Mouse (Mus musculus) kidney, adult 9 months (tissue): Measurements from ENCODE around the gene 6030408B16Rik.

Experiments used
- DNase-seq: peaks from one replicate; pipeline ENCODE4 v3.0.0; 2022

Gene 6030408B16Rik

DNA sequence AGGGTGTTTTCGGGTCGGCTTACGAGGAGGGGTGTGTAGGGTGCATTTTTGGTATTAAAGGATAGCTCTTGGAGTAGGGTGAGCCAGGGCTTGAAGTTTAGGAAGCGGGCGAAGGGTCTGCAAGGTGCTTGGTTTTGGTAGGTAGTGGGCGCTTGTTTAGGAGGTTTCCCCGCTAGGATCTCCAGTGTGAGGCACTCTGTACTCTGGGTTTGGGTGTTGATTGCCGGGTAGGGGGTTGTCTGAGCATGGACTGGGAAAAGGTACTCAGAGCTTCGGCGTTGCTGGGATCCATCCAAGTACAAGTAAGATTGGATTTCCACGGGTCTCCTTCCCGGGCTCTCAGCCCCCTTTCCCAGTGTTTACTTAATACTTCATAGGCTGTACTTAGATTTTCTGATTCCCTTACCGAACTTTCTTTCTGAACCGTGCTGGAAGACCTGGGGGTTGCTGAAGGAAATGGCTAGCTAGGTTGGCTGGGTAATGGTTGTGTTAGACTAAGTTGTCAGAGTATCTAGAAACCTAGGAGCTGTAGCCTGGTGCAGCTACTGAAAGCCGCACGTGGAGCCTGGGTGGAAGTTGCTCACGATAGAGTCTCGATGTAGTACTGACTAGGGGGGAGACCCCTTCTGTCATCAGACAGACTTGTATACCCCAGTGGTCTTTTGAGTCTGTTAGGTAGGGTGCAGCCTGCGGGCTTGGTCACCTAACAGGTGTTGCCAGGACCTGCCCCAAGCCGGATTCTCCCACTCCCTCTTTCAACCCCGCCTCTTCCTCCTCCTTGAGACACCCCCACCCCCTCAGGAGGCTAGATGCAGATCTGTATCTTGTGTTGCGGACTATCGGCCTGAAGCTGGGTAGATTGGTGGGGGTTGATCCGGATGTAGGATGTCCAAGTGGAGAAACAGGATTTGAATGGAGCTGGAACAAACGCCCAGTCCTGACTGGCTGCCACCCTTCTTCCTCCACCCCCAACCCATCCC is 25.7 kb upstream of the 6030408B16Rik start:
- peak; percentile 54 for DNase-seq

DNA sequence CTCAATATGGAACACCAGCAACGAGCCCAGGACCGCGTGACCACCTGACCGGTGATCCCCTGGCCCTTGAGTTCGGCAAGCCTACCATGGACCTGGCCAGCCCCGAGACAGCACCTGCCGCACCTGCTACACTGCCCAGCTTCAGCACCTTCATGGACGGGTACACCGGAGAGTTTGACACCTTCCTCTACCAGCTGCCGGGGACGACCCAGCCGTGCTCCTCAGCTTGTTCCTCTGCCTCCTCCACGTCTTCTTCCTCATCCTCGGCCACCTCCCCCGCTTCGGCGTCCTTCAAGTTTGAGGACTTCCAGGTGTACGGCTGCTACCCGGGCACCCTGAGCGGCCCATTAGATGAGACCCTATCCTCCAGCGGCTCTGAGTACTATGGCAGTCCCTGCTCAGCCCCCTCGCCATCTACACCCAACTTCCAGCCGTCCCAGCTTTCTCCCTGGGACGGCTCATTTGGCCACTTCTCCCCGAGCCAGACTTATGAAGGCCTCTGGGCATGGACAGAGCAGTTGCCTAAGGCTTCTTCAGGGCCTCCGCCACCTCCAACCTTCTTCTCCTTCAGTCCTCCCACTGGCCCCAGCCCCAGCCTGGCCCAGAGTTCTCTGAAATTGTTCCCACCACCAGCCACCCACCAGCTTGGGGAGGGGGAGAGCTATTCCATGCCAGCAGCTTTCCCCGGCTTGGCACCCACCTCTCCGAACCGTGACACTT is 22.8 kb upstream of the 6030408B16Rik start:
- DNase-seq: no peak

DNA sequence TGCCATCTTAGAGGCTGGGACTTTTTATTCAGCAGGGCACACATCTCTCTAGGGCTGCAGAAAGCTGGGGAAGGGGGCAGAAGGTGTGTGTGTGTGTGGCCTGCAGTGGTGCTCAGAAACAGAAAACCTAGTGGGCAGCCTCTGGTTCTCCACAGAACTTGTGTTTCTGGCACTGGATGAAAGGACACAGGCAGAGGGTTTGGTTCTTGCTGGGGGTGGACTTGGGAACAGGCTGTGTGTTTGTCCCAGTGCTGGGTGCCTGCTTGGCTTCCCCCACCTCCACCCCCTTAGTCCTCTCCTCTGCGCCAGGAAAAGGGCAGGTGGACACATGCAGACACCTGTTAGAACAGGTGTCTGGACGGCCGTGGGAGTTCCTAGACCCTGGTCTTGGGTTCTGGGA is 21.9 kb upstream of the 6030408B16Rik start:
- no peak for DNase-seq

DNA sequence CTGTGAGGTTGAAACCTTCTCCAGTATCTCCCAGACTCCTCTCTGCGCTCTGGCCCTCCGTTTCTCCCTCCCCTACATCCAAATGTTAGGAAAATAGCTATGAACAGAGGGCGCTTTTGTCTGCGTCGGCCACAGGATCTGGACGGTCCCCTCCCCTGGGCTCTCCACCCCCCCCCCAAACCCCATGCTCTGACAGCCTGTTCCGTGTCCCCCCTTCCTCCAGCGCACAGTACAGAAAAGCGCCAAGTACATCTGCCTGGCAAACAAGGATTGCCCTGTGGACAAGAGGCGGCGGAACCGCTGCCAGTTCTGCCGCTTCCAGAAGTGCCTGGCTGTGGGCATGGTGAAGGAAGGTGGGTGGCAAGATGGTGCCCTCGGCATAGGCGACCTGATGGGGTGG is 21.5 kb upstream of the 6030408B16Rik start:
- no peak for DNase-seq

DNA sequence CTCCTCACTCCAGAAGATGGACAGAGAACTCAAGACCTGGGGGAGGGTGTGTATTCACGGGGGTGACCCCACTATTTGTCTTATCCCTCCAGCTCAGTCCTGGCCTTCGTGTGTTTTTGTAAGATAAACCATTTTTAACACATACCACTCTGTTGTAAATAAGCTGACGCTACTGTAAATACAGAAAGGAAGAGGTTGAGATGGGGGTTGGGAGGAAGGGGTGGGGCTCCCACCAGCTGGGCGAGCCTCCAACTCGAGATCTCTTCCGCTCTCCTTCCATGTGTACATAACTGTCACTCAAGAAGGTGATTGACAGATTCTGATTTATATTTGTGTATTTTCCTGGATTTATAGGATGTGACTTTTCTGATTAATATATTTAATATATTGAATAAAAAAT is 18.6 kb upstream of the 6030408B16Rik start:
- no peak for DNase-seq

DNA sequence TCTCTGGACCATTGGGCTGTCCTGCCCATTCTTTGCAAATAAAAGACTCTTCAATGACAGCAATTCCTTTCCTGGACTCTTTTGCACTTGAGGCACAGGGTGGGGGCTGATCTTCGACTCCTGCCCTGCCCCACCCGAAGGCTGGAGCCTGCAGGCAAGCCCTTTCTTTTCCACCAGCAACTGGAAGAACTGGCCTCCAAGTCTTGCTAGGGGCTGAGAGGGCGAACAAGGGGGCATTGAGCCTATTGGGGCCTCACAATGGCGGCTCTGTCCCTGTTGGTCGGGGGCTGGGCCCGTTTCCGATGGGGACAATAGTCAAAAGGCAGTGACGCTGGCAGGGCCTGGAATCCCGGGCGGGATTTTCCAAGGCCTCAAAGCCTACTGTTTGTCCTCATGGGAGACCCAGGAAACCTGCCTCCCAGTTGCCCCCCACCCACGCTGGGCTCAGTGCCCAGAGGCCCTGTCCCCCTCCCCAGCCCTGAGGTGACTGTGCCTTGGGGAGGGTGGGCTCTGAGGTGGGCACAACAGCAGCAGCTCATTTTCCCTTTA is 15.6 kb upstream of the 6030408B16Rik start:
- DNase-seq: no peak

DNA sequence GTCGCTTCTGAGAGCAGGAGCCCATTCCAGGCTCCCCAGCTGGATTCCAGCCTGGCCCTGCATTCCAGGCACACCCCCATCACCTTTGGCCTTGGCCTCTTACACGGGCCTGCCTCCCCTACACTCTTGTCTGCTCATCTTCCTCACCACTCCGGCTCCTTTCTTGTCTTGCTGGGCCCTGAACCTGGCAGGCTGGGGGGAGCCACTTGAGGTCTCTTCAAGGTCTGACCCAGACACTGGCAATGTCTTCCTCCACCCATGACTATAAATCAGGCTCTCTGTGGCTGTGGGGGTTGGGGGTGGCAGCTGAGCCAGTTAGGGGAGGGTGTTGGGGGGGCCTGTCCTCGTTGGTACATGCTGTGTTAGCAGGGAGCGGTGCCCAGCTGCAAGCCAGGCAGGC is 14.4 kb upstream of the 6030408B16Rik start:
- no peak for DNase-seq

DNA sequence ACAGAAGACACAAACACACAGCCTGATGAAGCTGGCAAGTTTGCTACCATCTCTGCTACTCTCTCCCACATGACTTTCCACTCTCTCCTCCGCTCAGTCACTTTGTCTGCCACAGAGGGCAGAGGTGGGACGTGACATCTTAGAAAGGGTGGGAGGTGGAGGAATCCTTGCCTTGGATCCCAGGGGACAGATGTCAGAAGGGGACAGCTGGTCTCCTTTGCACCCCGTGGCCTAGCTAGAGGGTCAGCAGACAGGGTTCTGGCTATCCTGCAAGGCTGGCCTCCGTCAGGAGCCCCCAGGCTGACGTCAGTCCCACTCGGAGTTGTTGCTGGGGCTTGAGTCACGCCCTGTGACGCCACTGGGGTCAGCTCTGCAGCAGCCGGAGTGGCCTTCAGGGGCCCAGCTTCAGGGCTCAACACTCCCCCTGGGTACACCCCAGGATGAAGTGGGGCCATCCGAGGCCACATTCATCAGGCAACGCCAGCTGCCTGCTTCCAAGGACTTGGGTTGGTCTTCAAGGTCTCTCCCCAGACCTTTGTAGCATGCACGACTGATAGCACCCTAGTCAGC is 13.5 kb upstream of the 6030408B16Rik start:
- DNase-seq: no peak

DNA sequence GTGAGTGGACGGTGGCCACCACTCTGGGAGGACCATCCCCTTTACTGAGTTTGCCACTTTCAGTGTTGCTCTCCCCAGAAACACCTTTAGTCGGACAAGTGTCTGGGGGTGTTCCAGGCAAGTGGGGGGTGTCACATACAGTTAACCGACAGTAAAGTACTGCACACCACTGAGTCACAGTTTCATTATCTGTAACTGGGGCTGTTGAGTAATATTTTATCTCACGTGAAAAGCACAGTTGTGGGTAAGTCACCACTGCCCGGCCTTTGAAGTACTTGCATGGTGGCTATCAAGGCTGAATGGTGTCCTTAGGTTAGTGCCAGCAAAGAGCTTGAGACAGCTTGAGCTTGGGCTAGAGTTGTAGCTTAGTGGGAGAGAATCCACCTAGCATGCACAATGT is 10.5 kb upstream of the 6030408B16Rik start:
- DNase-seq: no peak

DNA sequence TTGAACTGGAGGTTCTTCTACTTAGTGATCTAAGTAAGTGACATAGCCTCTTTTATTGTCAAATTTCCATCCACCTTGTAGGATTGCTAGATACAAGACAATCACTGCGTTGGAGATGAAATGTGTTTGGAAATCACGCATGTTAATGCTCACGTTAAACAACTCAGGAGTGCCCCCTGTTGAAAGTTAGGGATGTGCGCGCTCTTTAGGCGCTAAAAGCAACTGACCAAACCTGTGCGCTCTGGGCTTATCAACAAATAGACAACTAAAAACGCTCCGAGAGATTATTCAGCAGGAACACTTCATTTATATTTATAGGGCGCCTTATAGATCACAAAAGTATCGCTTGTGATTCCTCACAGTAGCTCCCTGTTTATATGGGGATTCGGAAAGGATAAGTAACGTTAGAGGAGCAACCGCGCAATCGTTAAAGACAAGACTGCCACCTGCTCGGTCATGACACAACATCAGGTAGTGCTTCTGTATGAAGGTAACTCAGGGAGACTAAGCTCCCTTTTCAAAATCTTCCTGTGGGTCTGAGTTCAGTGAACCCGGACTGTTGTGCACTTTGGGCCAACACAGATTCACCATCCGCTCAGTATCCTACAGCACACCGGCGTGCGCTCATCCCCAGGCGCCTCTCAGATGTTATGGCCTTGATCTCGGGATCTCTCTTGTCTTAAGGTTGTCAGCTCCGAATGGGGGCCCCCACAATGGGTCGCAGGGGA is 9.7 kb upstream of the 6030408B16Rik start:
- DNase-seq: peak; percentile 79

DNA sequence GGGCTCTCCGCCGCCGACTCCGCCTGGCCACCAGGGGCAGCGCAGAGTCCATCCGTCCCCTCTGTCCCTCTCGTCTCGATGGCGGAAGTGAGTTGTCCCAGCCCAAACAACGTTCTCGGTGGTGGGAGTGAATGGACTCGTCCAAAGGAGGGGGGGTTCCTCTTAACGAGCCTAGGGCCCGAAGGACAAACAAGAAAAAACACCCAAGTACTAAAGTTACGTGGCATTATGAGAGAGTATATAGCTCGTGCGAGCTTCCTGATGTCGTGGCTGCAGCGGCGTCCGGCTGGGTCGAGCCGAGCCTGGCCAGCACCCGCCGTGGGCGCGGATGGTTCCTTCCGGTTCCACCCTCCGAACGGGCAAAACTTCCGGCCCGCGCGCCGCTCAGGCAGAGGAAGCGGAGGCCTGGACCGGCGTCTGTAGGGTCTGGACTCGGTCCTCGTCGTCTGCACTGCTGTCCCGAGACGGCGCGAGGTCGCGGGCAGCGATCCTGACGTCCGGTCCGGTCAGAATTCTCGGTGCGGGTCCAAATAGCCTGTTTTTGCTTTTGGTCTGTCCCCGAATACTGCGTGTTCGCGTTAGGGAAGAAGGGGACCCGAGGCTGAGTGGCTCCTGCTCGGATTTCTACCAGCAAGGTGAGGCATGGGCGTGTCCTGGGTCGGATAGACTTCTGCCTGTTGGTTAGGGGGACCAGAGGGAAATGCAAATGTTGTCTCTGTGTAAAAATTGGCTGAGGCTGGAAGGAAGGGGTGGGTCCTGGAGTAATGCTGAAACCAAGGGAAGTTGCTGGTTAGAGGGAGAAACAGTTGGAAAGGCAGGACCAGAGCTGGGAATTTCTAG is 8.9 kb upstream of the 6030408B16Rik start, which contains the start of gene Atg101:
Gene Atg101, plus strand, starts transcription at position 362 of the 840 bp plus-strand sequence.
- DNase-seq: peak; percentile 91

DNA sequence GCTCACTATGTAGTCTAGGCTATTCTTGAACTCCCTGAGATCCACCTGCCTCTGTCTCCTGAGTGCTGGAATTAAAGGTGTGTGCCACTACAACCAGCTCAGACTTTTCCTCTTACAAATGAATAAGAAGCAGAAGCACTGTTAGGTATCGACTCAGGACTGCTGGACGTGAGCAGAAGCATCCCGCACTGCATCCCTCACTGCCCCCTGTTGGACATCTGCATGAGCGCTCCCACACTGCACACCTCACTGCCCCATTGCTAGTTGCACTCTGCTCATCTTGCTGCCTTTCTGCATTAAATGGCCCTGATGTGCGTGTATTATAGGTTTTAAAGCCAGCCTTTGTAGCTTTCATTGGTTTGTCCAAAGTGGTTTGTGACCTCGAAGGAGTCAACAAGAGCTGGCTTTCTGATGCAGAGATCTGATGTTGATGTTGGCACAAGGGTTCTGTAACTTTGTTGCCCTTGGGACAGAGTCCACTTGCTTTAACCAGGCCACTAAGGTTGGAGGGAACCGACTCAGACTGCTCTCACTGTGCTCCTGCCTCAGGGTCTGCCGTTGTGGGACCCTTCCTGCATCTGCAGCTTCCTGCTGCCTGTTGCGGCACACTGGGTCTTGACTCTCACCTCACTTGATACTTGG is 6.8 kb upstream of the 6030408B16Rik start:
- DNase-seq: peak; percentile 41

DNA sequence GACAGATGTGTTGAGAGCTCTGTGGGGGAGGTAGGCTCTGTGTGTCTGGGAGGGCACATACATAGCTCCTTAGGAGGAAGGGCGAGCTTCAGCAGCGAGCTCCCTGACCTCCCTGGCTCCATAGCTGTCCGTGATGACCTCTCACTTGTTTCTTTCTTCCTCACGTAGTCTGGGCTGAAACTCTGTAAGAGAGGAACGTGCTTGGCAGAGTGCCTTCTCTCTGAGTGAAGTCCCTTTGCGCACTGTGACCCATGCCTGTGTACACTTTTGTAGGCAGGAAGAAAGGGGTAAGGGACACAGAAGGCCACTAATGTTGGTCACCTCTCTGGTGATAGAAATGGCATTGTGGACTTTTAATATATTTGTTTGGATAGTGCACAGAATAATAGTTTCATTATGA is 5.7 kb upstream of the 6030408B16Rik start:
- no peak for DNase-seq

DNA sequence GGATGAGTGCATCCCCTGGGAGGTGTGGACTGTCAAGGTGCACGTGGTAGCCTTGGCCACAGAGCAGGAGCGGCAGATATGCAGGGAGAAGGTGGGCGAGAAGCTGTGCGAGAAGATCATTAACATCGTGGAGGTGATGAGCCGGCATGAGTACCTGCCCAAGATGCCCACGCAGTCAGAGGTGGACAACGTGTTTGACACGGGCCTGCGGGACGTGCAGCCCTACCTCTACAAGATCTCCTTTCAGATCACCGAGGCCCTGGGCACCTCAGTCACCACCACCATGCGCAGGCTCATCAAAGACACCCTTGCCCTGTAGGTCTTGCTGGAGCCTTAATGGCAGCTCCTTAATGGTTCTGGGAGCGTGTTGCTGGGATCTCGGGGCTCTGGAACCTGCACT is 2.7 kb upstream of the 6030408B16Rik start:
- DNase-seq: no peak

DNA sequence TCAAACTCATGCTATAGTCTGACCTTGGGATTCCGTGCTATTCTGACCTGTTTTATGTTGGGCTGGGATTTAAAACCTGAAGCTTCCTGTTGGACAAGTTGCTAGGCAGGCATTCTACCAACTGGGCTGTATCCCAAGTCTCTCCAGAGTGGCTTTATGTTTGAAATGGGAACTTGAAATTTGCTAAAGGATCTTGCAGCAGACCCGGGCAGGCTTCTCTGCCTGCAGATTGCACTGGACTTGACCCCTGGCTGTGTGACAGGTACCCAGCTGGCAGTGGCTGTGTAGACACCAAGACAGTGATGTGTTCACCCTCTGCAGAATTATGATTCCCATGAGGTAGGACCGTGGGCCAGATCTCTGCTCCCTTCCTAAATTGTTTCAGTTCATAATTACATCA is 1.0 kb upstream of the 6030408B16Rik start:
- no peak for DNase-seq

DNA sequence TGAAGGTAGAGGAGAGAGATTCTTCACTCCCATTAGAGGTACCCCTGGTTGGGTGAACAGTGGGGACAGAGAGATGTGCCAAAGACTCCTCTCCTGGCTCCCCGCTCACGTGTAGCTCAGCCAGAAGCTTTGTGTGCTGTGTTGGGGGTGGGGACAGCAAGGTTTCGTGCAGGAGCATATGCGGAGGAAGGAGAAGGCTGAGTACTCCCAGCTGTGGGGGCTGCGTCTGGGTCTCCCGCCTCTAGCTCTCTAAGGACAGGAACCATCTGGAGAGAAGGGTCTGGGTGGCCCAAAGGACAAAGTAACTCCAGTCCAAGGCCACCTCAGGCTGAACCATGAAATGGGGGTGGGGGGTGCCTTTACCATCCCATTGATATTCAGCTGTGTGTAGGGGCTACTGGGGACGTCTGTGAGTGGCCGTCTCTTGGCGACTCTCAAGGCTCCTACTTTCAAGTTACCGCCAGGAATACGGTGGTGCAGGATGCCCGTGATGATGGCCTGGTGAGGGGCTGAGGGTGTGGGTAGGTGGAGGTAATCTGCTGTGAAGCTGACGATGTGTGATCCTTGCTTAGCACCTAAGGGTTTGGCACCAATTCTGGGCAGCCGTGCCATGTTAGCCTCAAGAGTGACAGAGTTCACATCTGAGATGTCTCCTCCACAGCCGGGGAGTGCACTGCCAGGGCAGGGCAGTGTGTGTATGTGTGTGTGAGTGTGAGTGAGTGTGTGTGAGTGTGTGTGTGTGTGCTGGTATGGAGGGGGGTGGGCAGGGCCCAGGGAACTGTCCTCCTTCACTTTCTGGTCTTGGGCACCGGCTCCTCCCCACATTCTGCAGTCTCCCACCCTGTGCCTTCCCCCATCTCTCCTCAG is 1.2 kb downstream of the 6030408B16Rik start:
- no peak for DNase-seq

DNA sequence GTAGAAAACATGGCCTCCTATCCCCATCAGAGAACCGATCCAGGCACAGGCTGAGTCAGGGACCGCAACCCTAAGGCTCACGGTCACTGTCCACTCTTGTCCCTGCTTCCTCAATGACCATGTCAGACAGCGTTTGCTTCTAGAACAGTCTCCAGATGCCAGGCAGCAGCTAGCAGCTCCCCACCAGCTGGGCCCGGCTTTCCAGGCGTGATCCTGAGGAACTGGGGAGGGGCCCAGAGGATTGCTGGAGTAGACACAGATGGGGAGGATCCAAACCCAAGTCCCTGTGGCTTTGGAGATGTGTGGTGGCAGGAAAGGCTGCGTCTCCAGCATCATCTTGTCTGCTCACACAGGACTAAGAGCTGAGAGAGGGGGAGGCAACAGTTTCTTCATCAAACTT is 2.1 kb downstream of the 6030408B16Rik start:
- no peak for DNase-seq

DNA sequence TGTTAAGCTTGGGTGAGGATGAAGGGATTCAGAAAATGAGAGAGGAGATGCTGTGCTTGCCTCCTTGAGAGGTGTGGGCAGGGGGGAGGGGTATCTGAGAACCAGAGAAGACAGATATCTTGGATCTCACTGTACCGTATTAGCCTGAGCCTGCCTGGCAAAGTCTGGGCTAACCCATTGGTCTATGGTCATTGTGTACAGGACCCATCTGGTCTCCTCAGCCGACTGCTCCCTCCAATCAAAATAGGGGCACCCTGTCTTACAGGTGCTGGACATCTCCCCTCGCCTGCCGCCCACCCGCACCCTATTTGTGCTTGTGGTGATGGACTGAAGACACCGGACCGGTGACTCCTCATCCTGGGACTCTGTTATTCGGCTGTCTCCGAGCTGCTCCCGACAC is 2.6 kb downstream of the 6030408B16Rik start:
- no peak for DNase-seq

DNA sequence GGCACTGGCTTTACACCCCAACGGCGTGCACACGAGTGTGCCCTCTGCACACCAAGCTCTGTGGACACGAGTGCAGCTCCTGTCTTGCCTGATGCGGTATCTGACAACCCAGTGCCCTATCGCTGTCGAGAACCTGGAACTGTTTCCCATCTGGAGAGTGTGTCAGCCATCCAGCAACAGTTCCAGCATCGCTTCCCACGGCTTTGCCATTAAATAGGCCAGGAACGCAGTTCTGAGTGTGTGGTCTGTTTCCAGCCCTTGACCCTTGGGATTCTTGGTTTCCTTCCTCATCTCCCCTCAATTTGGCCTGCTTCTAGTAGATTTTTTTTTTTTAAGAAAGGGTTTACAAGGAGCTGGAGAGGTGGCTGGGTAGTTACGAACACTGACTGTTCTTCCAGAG is 3.1 kb downstream of the 6030408B16Rik start:
- no peak for DNase-seq

DNA sequence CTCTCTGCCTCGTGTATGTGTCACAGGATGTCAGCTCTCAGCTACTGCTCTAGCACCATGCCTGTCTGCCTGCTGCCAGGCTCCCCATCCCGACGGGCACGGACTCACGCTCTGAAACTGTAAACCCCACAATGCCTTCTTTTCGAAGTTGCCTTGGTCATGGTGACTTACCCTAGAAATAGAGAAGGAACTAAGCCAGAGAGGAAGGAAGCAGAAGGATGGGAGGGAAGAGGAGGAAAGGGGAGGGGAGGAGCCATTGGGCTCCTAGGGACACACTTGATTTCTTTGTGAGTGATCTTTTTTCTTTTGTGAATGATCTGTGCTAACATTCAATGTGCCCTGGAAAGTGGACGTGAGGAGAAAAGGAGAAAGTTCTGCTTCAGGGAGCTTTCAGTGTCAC is 5.0 kb downstream of the 6030408B16Rik start:
- no peak for DNase-seq
